Mouse (Mus musculus) heart, postnatal 0 days (tissue): ENCODE data around the gene Gm9913. TPM values are rescaled to one million over a fixed set of nuclear protein-coding genes. Genes with fewer than 3 reads are reported as not detected.

Experiments
- ATAC-seq: fragments of 200-750 bp; cut with Nextera tagmentation; 2 replicates; pipeline ENCODE4 v1.8.0; 2017; ENCODE audit warnings: low read depth, moderate number of reproducible peaks, moderate library complexity; ENCODE audit not compliant: insufficient read depth
- DNase-seq: peaks from one replicate; pipeline ENCODE4 v3.0.0-alpha.2; 2016; ENCODE audit warnings: low spot score
- H3K27ac ChIP-seq: fragments of 300-500 bp; sonication (generic); 2 replicates; pipeline ENCODE4 v1.5.1; 2014; ENCODE audit warnings: low read depth, mild to moderate bottlenecking
- H3K27me3 ChIP-seq: fragments of 300-500 bp; sonication (generic); 2 replicates; pipeline ENCODE4 v1.6.1; 2014; ENCODE audit warnings: low read length, mixed read lengths; ENCODE audit not compliant: control insufficient read depth, insufficient read depth
- H3K36me3 ChIP-seq: fragments of 300-500 bp; sonication (generic); replicated peaks from 2 replicates; pipeline ENCODE4 v1.6.1; 2014; ENCODE audit warnings: low read length, mixed read lengths; ENCODE audit not compliant: control insufficient read depth, insufficient read depth
- H3K4me1 ChIP-seq: fragments of 300-500 bp; sonication (generic); 2 replicates; pipeline ENCODE4 v1.6.1; 2014; ENCODE audit warnings: antibody characterized with exemption; ENCODE audit not compliant: control insufficient read depth, insufficient read depth
- H3K4me2 ChIP-seq: fragments of 300-500 bp; sonication (generic); 2 replicates; pipeline ENCODE4 v1.6.1; 2014; ENCODE audit warnings: low read depth, mild to moderate bottlenecking, low read length, moderate library complexity
- H3K4me3 ChIP-seq: fragments of 300-500 bp; sonication (generic); 2 replicates; pipeline ENCODE4 v1.5.1; 2014; ENCODE audit warnings: low read depth, low read length
- H3K9ac ChIP-seq: fragments of 300-500 bp; sonication (generic); replicated peaks from 2 replicates; pipeline ENCODE4 v1.6.1; 2014; ENCODE audit warnings: low read depth, low read length, mixed read lengths
- H3K9me3 ChIP-seq: fragments of 300-500 bp; sonication (generic); replicated peaks from 2 replicates; pipeline ENCODE4 v1.6.1; 2016; ENCODE audit warnings: low read length; ENCODE audit not compliant: control insufficient read depth
- CTCF ChIP-seq: IDR thresholded peaks from 2 replicates; pipeline ENCODE4 v1.5.1; 2016; ENCODE audit warnings: antibody characterized with exemption, control low read depth, low read depth
- EP300 ChIP-seq: IDR thresholded peaks from 2 replicates; pipeline ENCODE4 v1.6.1; 2016; ENCODE audit warnings: antibody characterized with exemption, low read depth
- WGBS: fragments of 180-500 bp; shearing (Covaris S2); extraction: QIAGEN DNeasy Blood & Tissue Kit; methylation state at CpG from one replicate; pipeline ENCODE4 v1.1.7; 2014; 5-methylcytosine and 5-hydroxymethylcytosine counted together
- polyA plus RNA-seq: library from polyadenylated mRNA; unstranded; fragments of >200 nt; fragmentation: Nextera tagmentation; extraction: Ambion mirVana; gene quantifications from 2 replicates; pipeline ENCODE4 v1.2.1, GENCODE M21; 2015
- total RNA-seq: library from RNA; depleted of rRNA; stranded (reverse); fragments of >200 nt; gene quantifications from 2 replicates; pipeline ENCODE4 v1.2.3, GENCODE M21; 2014; ENCODE audit warnings: low replicate concordance

The Gm9913 gene
- total and polyA plus RNA-seq, 2 experiments from 2014 or later, result 0.42 TPM; not detected in 1

- Histone ChIP-seq H3K4me1 (peaks cover 22% of the 10 kb centered on the region; the same call in 1 of the 2 replicates), H3K4me2 (no peak overlapping the region), H3K27ac (peak overlapping the region; percentile 80), H3K9me3 (no peaks in the 10 kb centered on the region), H3K36me3 (peaks cover 12% of the 10 kb centered on the region; the same call in 1 of the 2 replicates), H3K27me3 (no peaks in the 10 kb centered on the region), H3K4me3 (no peak overlapping the region), H3K9ac (no peak overlapping the region)
- no peak for TF ChIP-seq EP300
- TF ChIP-seq CTCF, result no peak
- DNase-seq (no peak), ATAC-seq (no peak)
- WGBS, result 41% methylated on average over 4 of the region's 4 CpGs
Observed at GRCm38 (mm10) chr2:125471721-125472120, 33.2 kb upstream of the Gm9913 start.

DNA sequence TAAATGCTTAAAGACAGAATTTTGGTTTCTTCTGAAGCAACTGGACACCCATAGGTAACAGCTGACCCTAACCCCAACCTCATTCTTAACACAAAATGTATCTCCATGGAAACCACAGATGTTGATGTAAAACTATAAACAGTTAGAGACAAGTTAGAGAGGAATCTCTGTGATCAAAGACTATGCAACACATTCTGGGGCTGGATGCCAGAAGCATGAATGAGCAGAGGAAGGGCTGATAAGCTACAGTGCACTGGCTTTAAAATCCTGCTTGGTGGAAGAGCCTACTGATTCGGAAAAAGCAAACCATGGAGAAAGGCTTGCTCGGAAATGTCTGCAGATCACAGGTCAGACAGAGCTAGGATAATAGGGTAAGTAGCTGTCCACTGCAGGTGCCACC is 31.7 kb upstream of the Gm9913 start:
- Histone ChIP-seq H3K27ac (peak overlapping the region; percentile 19; the same call in 1 of the 2 replicates), H3K4me3 (no peak overlapping the region), H3K27me3 (no peaks in the 10 kb centered on the region), H3K4me2 (no peak overlapping the region), H3K4me1 (peaks cover 22% of the 10 kb centered on the region; the same call in 1 of the 2 replicates), H3K9me3 (no peaks in the 10 kb centered on the region), H3K36me3 (peaks cover 2% of the 10 kb centered on the region; the same call in 1 of the 2 replicates), H3K9ac (no peak overlapping the region)
- no peak for DNase-seq
- ATAC-seq, result no peak
- 8% methylated on average over 2 of the region's 2 CpGs for WGBS
- TF ChIP-seq CTCF, result no peak
- no peak for TF ChIP-seq EP300

- no peak for ATAC-seq
- Histone ChIP-seq H3K4me3 (no peak overlapping the region), H3K27ac (no peak overlapping the region), H3K9me3 (no peaks in the 10 kb centered on the region), H3K27me3 (no peaks in the 10 kb centered on the region), H3K4me2 (no peak overlapping the region), H3K36me3 (no peaks in the 10 kb centered on the region), H3K9ac (no peak overlapping the region), H3K4me1 (peaks cover 22% of the 10 kb centered on the region; the same call in 1 of the 2 replicates)
- no peak for TF ChIP-seq CTCF
- peak; percentile 70 for TF ChIP-seq EP300
- 61% methylated on average over 5 of the region's 5 CpGs for WGBS
- DNase-seq, result no peak
Observed at GRCm38 (mm10) chr2:125474690-125475089, 30.2 kb upstream of the Gm9913 start.

DNA sequence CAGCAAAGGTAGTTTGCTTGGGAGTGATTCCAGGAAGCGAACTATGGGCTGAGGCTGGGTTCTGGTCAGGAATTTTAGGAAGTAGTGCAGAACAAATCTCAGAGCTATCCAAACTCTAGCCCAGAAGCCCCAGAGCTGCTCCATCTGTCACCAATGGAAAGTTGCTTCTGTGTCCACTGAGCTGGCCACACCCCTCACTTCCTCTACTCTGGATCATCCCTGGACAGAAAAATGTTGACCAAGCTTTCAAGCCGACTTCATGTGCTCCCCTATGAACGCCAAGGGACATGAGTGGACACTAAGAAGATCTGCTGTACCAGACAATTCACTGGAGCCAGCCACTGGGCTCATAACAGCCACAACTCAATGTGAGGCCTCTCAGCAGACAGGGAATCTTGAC is 28.7 kb upstream of the Gm9913 start:
- Histone ChIP-seq H3K4me1 (peaks cover 22% of the 10 kb centered on the region; the same call in 1 of the 2 replicates), H3K9ac (no peak overlapping the region), H3K27ac (peak overlapping the region; percentile 46), H3K36me3 (no peaks in the 10 kb centered on the region), H3K9me3 (no peaks in the 10 kb centered on the region), H3K4me2 (no peak overlapping the region), H3K27me3 (no peaks in the 10 kb centered on the region), H3K4me3 (no peak overlapping the region)
- DNase-seq, result no peak
- ATAC-seq, result no peak
- TF ChIP-seq EP300 (no peak), CTCF (no peak)
- WGBS, result 42% methylated on average over 3 of the region's 3 CpGs

DNA sequence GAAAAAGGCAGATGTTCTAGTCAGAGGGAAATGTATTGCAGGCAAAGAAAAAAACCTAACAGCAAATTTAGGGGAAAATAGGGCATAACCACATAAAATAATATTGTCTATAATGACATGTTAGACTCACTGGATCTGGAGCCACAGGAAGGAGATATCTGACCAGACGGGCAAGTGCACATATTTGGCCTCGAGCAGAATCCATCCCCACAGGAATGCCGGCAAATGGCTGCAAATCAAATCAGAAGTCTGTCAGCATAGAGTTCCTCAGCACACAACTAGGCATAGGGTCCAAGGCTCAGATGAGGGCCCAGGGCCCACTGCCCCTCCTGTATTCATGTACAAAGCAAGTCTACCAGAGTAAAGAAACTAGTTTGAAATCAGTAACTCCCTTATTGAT is 27.5 kb upstream of the Gm9913 start:
- peaks cover 22% of the 10 kb centered on the region; the same call in 1 of the 2 replicates for H3K4me1 ChIP-seq
- TF ChIP-seq CTCF (no peak), EP300 (no peak)
- H3K4me2 ChIP-seq, result no peak overlapping the region
- no peak overlapping the region for H3K27ac ChIP-seq
- no peaks in the 10 kb centered on the region for H3K36me3 ChIP-seq
- no peak overlapping the region for H3K4me3 ChIP-seq
- 63% methylated on average over 3 of the region's 3 CpGs for WGBS
- no peaks in the 10 kb centered on the region for H3K27me3 ChIP-seq
- ATAC-seq (no peak), DNase-seq (no peak)
- no peaks in the 10 kb centered on the region for H3K9me3 ChIP-seq
- H3K9ac ChIP-seq, result no peak overlapping the region

GRCm38 (mm10) chr2:125478705-125479104 is 26.2 kb upstream of the Gm9913 start:
- H3K27ac ChIP-seq, result no peak overlapping the region
- WGBS, result 54% methylated on average over 4 of the region's 4 CpGs
- peaks cover 15% of the 10 kb centered on the region; the same call in 1 of the 2 replicates for H3K4me1 ChIP-seq
- no peak overlapping the region for H3K9ac ChIP-seq
- DNase-seq, result no peak
- no peaks in the 10 kb centered on the region for H3K9me3 ChIP-seq
- no peak overlapping the region for H3K4me3 ChIP-seq
- TF ChIP-seq CTCF (no peak), EP300 (no peak)
- H3K4me2 ChIP-seq, result no peak overlapping the region
- H3K27me3 ChIP-seq, result no peaks in the 10 kb centered on the region
- H3K36me3 ChIP-seq, result no peaks in the 10 kb centered on the region
- ATAC-seq, result no peak
